Mouse (Mus musculus): Measurements from ENCODE around the gene Ank.

GRCm38 (mm10) chr15:27596463-27597140 is 130.1 kb downstream of the Ank start:
- no peak for TF ChIP-seq POLR2A (IDR thresholded peaks at IDR 0.05; ENCODE audit: insufficient read depth, low read length)
- no peak for TF ChIP-seq CTCF (IDR thresholded peaks at IDR 0.05; ENCODE audit: low read depth, low read length)

All from ES-Bruce4 (cell line).